Mouse (Mus musculus) adrenal gland, postnatal 4 days (tissue): ENCODE measurements around the gene Kiss1r. TPM values are rescaled to one million over a fixed set of nuclear protein-coding genes. Genes with fewer than 3 reads are reported as not detected.
A peak's percentile ranks its signal among the peaks of the same experiment; 100 is the strongest.

Experiments used
- DNase-seq, 2 experiments: peaks; one replicate each; pipeline ENCODE4 v3.0.0; 2021 to 2022; ENCODE audit warnings: low spot score in 2 of 2, mixed read lengths in 2 of 2
- total RNA-seq, 2 experiments: library from RNA; stranded (reverse); gene quantifications; 2 replicates each; pipeline ENCODE4 v1.2.3; 2021

Gene Kiss1r
- total RNA-seq, 2 experiments from 2014 or later: 0.87 to 1.6 TPM

DNA sequence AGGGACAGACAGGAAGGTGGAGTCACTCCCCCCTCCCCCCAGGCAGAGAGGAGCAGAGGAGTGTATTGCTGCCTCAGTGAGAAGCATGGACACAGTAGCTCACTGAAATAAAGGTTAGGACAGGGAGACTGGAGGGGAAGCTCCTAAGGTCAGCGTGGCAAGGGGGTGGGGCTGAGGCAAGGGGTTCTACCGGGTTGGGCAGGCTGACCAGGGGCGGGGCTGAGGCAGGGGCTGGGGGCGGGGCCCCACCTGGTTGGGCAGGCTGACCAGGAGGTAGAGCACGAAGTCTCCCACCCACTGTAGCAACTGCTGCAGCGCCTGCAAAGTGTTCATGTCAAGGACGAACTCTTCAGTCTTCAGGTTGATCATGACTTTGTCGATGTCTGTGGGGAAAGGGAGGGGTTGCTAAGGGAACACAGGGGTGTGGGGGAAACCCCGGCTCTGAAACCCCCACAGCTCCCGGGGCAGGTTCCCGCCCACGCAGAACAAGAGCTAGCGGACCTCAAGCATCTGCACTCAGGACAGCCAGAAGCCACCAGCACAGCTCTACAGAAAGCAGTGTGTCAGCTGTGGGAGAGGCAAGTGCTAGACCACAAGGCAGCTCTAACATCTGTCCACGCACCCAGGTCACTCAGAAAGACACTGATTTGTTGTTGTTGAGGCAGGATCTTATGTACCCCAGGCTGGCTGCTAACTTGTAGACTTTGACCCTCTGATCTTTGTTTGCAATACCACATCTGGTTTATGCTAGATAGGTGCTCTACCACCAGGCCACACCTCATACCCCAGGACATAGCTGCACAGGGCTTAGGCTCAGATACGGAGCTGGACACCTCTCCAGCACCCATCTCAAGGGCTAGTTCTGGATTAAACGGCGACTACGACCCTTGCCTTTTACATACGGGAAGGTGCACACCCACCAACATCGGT, 19.2 kb upstream of the Kiss1r start:
- no peak for DNase-seq

DNA sequence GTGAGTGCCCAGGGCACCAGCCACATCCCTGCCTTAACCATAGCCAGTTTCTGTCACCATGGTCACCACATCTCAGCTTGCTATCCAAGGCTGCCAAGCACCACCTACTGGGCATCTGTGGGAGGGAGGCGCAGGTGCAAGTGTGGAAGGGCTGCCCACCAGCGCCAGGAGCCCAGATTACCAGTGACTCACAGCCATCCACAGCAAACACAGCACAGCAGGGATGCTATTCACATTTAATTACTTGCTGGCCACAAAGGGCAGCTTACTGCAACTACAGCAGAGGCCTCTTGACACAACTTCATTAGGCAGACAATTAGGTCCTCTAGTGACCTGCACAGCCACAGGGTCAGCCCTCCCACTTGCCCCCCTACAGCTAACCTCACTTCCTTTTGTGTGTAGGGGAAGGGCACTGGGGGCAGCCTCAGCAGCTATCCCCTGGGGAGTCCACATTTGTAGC, 15.8 kb upstream of the Kiss1r start:
- DNase-seq: no peak

DNA sequence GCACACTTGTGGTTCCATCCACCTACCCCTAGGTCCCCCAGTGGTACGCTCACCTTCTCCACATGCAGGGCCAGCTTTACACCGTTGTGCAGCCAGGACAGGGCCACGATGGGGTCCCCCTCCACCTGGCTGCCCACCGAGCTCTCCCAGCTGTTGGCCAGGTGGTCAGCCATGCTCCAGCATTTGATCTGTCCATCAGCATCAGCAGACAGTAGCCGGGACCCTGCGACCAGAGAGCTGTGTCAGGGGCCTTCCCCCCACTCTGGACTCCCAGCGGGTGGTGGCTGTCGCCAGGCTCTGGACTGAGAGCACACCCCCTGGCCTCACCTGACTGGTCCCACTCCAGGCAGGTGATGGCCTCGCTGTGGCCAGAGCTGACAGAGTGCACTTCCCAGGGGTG, 10.1 kb upstream of the Kiss1r start:
- DNase-seq: no peak

DNA sequence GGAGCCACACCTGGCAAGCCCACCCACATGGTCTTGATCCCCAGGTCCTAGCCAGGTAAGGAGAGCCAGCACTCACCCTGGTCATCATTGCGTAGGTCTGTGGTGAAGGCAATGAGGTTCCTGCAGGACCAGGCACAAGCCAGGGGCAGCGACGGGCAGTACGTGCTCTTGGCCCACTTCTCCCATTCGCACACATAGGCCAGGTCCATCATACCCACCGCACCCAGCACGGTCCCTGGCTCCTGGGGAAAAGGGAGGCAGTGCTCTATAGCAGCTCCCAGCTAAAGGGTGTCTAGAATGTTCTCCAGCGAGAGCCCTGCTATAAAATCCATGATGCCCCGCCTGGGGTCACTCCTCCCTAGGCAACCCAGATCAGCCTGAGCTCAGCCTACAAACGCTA, 9.4 kb upstream of the Kiss1r start:
- DNase-seq: no peak

DNA sequence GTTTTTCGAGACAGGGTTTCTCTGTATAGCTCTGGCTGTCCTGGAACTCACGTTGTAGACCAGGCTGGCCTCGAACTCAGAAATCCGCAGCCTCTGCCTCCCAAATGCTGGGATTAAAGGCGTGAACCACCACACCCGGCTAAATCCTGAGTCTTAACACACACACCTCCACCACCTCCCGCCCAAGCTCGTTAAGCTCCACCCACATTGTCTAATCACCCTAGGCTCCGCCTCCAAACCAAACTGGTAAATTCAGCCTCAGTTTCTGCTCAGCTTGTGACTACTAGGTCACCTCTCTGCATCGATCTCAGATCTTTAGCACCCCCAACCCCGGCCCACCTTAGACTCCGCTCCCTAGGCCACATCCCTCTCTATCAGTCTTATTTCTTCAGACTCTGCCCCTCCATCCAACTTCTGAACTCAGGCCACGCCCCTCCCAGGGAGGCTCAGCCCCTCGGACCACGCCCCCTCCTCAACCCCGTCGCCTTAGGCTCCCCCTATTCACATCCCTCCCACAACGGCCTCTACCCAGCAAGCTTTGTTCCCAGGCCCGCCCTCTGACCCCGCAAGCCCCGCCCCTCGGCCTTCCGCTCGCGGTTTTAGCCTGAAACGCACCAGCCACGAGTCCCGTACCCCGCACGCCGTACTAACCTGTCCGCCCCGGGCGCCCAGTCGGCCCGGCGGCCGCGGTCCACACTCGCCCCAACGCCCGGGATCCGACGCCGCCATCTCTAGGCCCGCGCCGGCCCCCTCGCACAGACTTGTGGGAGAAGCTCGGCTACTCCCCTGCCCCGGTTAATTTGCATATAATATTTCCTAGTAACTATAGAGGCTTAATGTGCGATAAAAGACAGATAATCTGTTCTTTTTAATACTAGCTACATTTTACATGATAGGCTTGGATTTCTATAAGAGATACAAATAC, 8.3 kb upstream of the Kiss1r start, which contains the start of gene Med16:
Gene Med16, minus strand, starts transcription at position 757 of the 925 bp plus-strand sequence.
- DNase-seq: peak; percentile 88 to 93

DNA sequence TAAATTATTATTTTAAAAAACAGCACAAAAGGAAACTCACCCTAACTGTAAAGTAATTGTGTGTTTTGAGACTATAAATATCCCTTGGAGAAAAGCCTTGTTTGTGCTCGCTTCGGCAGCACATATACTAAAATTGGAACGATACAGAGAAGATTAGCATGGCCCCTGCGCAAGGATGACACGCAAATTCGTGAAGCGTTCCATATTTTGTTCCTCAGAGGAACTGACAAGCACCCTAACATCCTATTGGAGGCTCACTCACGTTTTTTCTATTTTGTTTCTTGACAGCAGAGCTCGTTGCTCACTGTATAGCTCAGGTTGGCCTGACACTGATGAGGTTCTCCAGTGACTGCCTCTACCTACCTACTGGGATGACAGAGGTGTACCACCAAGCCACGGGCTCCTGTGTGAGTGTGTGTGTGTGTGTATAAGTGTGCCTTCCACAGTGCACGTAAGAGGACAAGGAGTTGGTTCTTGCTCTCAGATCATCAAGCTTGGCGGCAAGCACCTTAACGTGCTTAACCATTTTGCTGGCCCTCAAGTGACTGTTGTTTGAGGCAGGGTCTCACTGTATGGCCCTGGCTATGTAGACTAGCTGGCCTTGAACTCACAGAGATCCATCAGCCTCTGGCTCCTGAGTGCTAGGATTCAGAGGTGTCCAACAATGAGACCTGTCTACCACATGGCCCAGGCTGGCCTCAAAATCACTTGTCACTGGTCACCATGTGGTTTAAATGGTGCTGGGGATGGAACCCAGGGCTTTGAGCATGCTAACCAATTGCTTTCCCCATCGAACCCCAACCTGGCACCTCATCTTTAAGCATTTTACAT, 7.5 kb upstream of the Kiss1r start:
- no peak for DNase-seq

DNA sequence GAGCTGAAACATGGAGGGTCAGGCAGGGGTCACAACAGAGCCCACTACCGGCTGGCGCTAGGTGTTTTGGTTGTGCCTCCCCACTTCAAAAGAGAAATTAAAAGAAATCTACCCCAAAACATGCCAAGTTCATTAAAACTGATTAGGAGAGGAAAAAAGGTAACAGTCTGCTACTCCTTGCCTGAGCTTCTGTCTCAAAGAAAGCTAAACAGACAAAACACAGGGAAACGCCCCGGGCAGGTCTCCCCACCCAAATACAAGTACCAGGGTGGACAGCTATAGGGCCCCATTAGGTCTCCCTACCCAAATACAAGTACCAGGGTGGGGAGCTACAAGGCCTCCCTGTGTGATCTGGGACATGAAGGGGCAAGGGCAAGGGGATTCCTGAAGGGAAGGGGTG, 6.2 kb upstream of the Kiss1r start, which contains the start of gene Gm26602:
Gene Gm26602, plus strand, starts transcription at position 301 of the 400 bp plus-strand sequence.
- DNase-seq: no peak

DNA sequence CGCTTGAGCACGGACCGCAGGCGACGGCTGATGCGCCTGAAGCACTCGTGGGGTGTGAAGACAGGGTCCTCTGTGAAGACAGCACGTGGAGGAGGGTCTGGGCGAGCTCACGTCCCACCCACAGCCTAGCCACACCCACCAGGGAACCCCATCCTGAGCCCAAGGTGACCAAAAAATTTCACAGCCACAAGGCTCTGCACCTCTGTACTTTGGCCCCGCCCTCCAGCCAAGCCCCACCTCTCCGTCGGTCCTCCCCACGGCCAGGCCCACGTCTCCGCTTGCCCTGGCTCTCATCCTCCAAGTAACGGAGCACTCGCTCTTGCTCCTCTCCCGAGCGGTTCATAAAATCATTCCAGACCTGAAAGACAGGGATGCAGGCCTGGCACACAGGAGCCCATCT, 4.4 kb upstream of the Kiss1r start:
- DNase-seq: no peak

DNA sequence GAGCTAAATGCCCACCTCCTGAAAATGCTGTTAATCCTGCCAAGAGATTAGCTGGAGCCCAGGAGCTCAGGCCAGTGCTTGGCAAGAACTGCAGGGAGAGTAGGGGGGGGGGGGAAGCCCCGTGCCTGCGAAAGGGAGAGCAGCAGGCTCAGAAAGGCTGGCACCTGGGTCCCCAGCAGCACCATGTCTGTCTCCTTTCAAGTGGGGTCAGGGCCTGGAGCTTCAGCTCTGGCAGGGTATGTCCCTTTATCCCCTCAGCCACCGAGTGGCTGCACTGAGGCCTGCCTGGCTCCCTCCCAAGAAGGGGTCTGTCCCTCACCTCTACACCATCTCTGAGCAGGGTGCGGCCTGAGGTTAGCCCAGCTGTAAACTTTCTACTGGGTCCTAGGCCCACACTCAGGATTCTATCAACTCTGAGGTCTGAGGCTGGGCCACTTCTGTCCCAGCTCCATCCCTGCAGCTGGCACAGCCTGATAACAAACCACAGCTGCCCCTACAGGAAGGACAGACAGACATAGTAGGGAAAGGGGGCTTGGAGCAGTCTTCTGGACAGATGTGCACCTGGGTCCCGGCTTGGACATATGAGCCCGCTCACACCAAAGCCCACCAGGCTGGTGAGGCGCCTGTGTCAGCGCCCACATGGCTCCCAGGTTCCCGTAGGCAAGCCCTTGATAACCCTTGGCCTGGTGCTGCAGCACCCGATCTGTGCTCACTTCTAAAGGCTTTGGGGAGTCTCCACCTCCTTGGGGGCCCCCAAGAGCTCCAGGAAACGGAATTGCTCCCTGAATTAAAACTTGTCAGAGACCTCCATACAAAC, 2.4 kb upstream of the Kiss1r start:
- no peak for DNase-seq

DNA sequence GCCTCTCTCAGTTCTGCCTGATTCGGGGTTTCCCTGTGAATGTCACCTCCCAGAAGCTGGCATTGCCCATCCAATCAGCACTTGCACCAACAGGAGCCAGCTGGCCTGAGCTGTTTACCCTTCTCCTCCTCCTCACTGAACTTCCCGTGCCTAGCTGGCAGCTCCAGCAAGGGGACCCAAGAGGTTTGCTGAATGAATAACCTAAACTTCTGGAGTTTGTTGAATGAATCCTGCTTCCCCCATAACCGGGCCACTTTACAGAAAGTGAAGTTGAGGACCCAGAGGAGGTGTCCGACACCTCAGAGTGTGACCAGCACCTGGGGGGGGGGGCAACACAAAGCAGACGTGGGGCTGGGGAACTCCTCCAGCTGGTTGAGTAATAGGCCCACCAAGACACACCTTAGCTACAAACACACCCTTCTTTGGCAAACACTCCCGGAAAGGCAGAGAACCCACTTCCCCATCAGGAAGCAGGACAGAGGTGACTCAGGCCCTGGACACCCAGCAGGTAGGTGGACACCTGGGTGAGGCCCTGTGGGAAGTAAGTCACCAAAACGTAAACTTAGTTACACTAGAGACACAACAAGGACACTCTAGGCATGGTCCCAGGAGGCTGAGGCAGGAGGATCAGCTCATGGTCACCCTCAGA, 1.7 kb upstream of the Kiss1r start:
- no peak for DNase-seq

DNA sequence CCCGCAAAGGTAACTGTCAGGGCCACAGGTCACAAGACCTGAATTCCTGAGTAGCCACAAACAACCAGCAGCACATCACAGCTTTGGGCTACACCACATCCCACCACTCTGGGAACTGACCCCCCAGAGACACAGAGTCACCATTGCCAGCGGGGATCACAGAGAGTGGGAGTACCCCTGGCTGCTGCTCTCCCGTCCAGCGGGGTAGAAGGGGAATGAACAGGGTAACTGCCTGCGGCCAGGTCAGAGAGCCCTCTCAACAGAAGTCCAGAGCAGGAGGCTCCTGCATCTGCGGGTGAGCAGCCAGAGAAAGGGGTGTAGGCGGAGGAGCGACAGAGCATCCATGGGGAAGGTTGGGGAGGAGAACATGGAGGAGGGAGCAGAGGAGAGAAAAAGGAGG, 690 bp upstream of the Kiss1r start:
- DNase-seq: no peak

DNA sequence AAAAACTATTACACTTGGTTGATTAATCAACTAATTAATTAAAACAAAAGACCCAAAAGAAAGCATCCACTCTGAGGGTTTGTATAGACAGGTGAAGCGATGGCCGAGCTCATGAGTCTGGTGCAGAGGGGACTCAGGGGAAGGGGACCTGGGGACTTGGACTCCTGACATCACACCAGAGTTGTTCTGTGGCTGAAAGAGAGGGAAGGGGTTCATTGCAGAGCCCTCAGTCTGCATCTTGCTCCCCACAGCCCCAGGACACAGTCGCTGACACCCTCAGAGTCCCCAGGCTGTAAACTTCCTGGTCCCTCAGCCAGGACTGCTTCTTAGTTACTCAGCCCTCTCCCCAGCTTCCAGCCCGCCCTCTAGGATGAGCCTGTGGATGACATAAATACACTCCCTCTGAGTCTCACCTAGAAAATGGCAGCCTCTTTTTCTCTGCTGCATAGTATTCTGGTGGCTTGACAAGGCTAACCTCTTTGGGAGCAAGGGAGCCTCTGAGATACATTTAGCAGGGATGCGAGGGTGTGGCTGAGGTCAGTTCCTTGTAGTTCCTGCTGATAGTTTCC, 845 bp downstream of the Kiss1r start:
- no peak for DNase-seq

DNA sequence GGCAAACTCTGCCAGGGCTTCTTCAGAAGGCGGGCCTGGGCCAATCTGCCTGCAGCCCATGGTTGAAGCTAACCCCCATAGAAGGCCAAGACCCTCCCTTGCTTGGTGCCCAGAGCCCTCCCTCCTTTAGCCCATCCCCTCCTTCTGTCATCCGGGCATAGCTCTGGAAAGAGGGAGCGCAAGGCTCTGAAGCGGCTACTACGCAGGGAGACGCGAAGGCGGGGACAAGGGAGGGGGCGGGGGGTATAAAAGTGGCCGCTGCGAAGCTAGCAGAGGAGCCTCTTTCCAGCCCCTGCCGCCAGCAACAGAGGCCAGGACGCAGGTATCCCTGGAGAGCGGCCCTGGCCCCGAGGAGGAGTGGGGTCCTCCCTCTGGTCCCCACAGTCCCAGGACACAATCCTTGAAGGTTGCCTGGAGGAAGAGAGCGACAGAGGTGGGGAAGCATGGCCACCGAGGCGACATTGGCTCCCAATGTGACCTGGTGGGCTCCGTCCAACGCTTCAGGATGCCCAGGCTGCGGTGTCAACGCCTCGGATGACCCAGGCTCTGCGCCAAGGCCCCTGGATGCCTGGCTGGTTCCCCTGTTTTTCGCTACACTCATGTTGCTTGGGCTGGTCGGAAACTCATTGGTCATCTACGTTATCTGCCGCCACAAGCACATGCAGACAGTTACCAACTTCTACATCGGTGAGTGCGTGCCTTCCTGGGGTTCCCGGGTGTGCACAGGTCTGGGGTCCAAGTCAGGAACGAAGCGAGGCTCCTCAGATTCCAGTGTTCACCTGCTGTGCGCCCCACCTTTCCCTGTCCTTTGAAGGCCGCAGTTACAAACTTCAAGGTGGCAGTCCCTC, 1.7 kb downstream of the Kiss1r start:
- no peak for DNase-seq

DNA sequence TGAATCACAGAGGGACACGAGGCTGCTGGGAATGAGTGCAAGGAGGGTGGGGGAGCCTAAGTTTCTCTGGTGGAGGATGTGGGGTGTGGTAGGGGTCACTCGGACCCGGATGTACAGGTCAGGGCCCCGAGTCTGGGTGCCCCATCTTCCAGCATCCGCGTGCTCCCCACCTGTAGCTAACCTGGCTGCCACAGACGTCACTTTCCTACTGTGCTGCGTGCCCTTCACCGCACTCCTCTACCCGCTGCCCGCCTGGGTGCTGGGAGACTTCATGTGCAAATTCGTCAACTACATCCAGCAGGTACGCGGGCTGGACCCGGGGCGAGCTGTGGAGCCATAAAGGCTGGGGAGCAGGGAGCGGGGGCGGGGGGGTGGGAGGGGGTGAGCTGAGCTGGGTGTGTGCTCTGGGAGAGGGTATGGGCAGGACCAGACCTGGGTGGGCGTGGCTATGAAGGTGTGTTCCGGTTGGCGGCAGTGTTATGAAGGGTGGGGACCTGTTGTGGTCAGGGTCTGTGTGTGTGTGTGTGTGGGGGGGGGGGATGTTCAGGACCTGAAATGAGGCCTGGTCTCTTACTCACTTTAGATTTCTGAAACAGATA, 2.6 kb downstream of the Kiss1r start:
- DNase-seq: no peak

DNA sequence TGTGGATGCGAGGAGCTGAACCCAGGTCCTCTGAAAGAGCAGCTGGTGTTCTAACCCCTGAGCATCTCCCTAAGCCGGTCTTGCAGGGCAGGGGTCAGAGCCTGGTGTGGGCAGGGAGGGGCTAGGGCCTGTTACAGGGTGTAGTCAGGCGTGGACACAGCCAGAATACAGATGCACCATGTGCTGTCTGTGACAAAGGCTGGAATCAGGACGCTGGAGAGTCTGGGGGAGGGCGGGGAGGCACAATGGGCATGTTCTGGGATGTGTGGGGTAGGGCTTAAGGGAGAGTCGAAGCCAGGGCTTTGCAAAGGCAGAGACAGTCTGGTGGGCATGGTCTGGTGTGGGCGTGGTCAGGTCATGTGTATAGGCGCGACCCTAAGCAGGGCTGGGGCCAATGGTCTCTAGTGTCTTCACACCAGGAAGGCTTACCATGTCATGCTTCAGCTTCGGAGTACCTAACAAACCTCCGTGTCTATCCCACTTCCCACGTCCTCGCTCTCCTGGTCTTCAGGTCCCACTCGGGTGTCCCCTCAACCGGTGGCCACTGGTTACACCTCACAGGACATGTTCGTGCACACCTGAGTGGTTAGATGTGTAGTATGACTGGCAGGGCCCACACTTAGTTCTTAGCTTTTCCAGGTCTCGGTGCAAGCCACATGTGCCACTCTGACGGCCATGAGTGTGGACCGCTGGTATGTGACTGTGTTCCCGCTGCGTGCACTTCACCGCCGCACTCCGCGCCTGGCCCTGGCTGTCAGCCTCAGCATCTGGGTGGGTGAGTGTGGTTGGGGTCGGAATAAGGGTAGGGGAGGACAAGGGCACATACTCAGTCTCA, 3.5 kb downstream of the Kiss1r start:
- no peak for DNase-seq

DNA sequence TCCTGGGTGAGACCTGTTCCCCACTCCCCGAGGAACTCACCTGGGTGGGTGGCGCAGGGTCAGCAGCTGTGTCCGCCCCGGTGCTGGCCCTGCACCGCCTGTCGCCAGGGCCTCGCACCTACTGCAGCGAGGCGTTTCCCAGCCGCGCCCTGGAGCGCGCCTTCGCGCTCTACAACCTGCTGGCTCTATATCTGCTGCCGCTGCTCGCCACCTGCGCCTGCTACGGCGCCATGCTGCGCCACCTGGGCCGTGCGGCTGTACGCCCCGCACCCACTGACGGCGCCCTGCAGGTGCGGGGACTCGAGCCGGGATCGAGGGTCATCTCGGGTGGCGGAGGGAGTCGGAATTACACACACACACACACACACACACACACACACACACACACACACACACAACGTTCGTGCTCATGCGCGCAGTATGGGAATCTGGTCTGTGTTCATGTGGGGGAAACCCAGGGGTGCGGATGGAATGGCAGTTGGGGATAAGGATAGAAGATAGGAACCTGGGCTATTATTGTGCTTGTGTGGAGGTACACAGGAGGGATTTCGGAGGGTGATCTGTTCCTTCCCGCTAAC, 4.3 kb downstream of the Kiss1r start, which contains the start of gene R3hdm4:
Gene R3hdm4, minus strand, starts transcription at position 251 of the 578 bp plus-strand sequence.
- DNase-seq: no peak
